Mouse (Mus musculus) neural tube, embryonic 11.5 days (tissue): ENCODE data around the gene Fosl1. TPM values are rescaled to one million over a fixed set of nuclear protein-coding genes. Genes with fewer than 3 reads are reported as not detected.

Source experiments
- ATAC-seq: fragments of 200-750 bp; cut with Nextera tagmentation; 2 replicates; pipeline ENCODE4 v1.8.0; 2017; ENCODE audit warnings: moderate number of reproducible peaks, mild to moderate bottlenecking, moderate TSS enrichment, moderate library complexity; ENCODE audit not compliant: insufficient read depth, low FRiP score, low TSS enrichment
- DNase-seq: peaks from one replicate; pipeline ENCODE4 v3.0.0-alpha.2; 2015; ENCODE audit warnings: low spot score
- H3K27ac ChIP-seq: fragments of 300-500 bp; sonication (generic); 2 replicates; pipeline ENCODE4 v1.5.1; 2014; ENCODE audit warnings: low read depth, mild to moderate bottlenecking, low read length
- H3K27me3 ChIP-seq: fragments of 300-500 bp; sonication (generic); 2 replicates; pipeline ENCODE4 v1.6.1; 2014; ENCODE audit warnings: mild to moderate bottlenecking, low read length, mixed read lengths; ENCODE audit not compliant: control insufficient read depth, insufficient read depth
- H3K36me3 ChIP-seq: fragments of 300-500 bp; sonication (generic); 2 replicates; pipeline ENCODE4 v1.6.1; 2014; ENCODE audit warnings: mild to moderate bottlenecking, low read length, moderate library complexity, mixed read lengths; ENCODE audit not compliant: control insufficient read depth, insufficient read depth
- H3K4me1 ChIP-seq: fragments of 300-500 bp; sonication (generic); 2 replicates; pipeline ENCODE4 v1.6.1; 2014; ENCODE audit warnings: low read length, mixed read lengths; ENCODE audit not compliant: control insufficient read depth, insufficient read depth
- H3K4me2 ChIP-seq: fragments of 300-500 bp; sonication (generic); 2 replicates; pipeline ENCODE4 v1.6.1; 2014; ENCODE audit warnings: low read depth, mild to moderate bottlenecking, moderate library complexity
- H3K4me3 ChIP-seq: fragments of 300-500 bp; sonication (generic); 2 replicates; pipeline ENCODE4 v1.5.1; 2014; ENCODE audit warnings: low read depth, low read length
- H3K9ac ChIP-seq: fragments of 300-500 bp; sonication (generic); 2 replicates; pipeline ENCODE4 v1.6.1; 2014; ENCODE audit warnings: mild to moderate bottlenecking, low read length
- H3K9me3 ChIP-seq: fragments of 300-500 bp; sonication (generic); 2 replicates; pipeline ENCODE4 v1.6.1; 2016; ENCODE audit warnings: low read length; ENCODE audit not compliant: control insufficient read depth
- WGBS: fragments of 180-500 bp; shearing (Covaris S2); extraction: QIAGEN DNeasy Blood & Tissue Kit; methylation state at CpG from one replicate; pipeline ENCODE4 v1.1.7; 2014; 5-methylcytosine and 5-hydroxymethylcytosine counted together
- polyA plus RNA-seq: library from polyadenylated mRNA; unstranded; fragments of >200 nt; fragmentation: Nextera tagmentation; extraction: Ambion mirVana; gene quantifications from 2 replicates; pipeline ENCODE4 v1.2.1, GENCODE M21; 2014

The Fosl1 gene
- polyA plus RNA-seq, 1 experiment from 2014 or later, result not detected

DNA sequence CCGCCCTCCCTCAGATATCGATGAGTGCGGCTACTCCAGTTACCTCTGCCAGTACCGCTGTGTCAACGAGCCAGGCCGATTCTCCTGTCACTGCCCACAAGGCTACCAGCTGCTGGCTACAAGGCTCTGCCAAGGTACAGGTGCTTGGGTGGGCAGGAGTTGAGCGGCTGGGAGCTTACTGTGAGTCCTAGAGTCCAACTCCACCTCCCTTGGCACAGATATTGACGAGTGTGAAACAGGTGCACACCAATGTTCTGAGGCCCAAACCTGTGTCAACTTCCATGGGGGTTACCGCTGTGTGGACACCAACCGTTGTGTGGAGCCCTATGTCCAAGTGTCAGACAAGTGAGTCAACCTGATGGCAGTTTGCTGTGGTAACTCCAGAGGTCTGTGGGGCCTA, 32.7 kb downstream of the Fosl1 start:
- Histone ChIP-seq H3K9ac (no peak overlapping the region), H3K27me3 (no peaks in the 10 kb centered on the region), H3K36me3 (peaks cover 10% of the 10 kb centered on the region), H3K9me3 (no peaks in the 10 kb centered on the region), H3K4me2 (no peak overlapping the region), H3K4me1 (peaks cover 6% of the 10 kb centered on the region), H3K4me3 (no peak overlapping the region), H3K27ac (no peak overlapping the region)
- DNase-seq (no peak), ATAC-seq (no peak)
- WGBS, result 93% methylated on average over 10 of the region's 10 CpGs

DNA sequence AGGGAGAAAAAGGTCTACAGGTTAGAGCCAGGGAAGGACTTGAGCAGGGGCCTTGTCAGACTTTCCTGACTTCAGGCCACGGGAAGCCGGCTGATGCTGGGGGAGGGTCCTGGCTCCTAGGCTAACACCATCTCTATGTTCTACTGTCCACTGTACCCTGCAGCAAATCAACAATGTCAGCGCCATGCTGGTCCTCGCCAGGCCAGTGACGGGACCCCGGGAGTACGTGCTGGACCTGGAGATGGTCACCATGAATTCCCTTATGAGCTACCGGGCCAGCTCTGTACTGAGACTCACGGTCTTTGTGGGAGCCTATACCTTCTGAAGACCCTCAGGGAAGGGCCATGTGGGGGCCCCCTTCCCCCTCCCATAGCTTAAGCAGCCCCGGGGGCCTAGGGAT, 34.1 kb downstream of the Fosl1 start:
- Histone ChIP-seq H3K27me3 (no peaks in the 10 kb centered on the region), H3K4me3 (no peak overlapping the region), H3K4me2 (no peak overlapping the region), H3K4me1 (no peaks in the 10 kb centered on the region), H3K27ac (no peak overlapping the region), H3K9ac (no peak overlapping the region), H3K9me3 (no peaks in the 10 kb centered on the region), H3K36me3 (peaks cover 10% of the 10 kb centered on the region)
- DNase-seq (no peak), ATAC-seq (no peak)
- 92% methylated on average over 10 of the region's 10 CpGs for WGBS

GRCm38 (mm10) chr19:5483386-5484359, 36.3 kb downstream of the Fosl1 start:
- no peak overlapping the region for H3K27ac ChIP-seq
- no peaks in the 10 kb centered on the region for H3K27me3 ChIP-seq
- H3K9ac ChIP-seq, result no peak overlapping the region
- no peaks in the 10 kb centered on the region for H3K9me3 ChIP-seq
- H3K4me3 ChIP-seq, result no peak overlapping the region
- peaks cover 10% of the 10 kb centered on the region for H3K36me3 ChIP-seq
- 91% methylated on average over 19 of the region's 19 CpGs for WGBS
- DNase-seq, result no peak
- ATAC-seq, result no peak
- H3K4me1 ChIP-seq, result peaks cover 10% of the 10 kb centered on the region
- no peak overlapping the region for H3K4me2 ChIP-seq

DNA sequence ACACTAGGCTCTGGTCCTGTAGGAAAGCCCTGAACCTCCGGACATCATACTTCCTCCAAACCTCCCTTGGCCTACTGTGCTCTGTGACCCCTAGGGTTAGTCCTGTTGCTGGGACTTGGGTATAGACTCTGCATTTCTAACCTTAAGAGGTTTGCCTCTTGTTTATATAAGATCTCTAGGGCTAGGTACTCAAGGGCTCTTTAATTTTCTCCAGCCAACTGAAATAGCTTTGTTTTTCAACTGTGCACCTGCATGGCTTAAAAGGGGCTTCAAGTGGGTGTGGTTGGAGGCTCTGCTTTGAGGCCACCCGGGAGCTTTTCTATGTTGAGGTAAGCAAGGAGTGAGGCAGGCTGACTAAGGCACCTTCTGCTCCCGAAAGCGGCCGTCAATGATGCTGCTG, 37.1 kb downstream of the Fosl1 start:
- WGBS, result 91% methylated on average over 5 of the region's 5 CpGs

GRCm38 (mm10) chr19:5485371-5485770, 38.0 kb downstream of the Fosl1 start:
- DNase-seq (no peak), ATAC-seq (no peak)
- Histone ChIP-seq H3K9ac (no peak overlapping the region), H3K36me3 (peaks cover 10% of the 10 kb centered on the region), H3K27ac (no peak overlapping the region), H3K4me3 (no peak overlapping the region), H3K9me3 (no peaks in the 10 kb centered on the region), H3K4me1 (peaks cover 13% of the 10 kb centered on the region), H3K4me2 (no peak overlapping the region), H3K27me3 (no peaks in the 10 kb centered on the region)
- WGBS, result 93% methylated on average over 8 of the region's 8 CpGs

More for the DNA sequence above, 37.1 kb downstream of the Fosl1 start:
- no peak overlapping the region for H3K4me3 ChIP-seq
- DNase-seq (no peak), ATAC-seq (no peak)
- no peak overlapping the region for H3K27ac ChIP-seq
- no peak overlapping the region for H3K4me2 ChIP-seq
- H3K9ac ChIP-seq, result no peak overlapping the region
- peaks cover 10% of the 10 kb centered on the region for H3K36me3 ChIP-seq
- H3K4me1 ChIP-seq, result peaks cover 13% of the 10 kb centered on the region
- H3K27me3 ChIP-seq, result no peaks in the 10 kb centered on the region
- H3K9me3 ChIP-seq, result no peaks in the 10 kb centered on the region

GRCm38 (mm10) chr19:5485821-5486220, 38.5 kb downstream of the Fosl1 start:
- Histone ChIP-seq H3K36me3 (peaks cover 10% of the 10 kb centered on the region), H3K27ac (no peak overlapping the region)
- no peak for DNase-seq

DNA sequence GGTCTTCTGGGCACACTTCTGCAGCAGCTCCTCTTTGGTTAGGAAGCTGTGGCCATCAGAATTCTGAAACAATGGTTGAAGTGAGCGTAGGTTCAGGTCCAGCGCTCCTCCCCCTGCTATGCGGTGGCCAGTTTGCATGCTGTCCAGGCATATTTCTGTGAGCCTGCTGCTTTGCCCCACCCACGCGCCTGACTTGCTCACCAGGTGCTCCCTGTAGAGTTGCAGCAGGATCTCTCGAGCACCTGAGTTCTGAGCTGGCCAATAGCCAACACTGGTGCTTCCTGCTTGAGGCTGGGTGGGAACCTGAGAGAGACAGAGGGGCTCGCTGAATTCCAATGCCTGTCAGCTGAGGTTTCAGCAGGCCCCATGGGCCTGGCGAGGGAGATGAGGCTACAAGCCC, 38.9 kb downstream of the Fosl1 start:
- no peak overlapping the region for H3K4me2 ChIP-seq
- H3K9me3 ChIP-seq, result no peaks in the 10 kb centered on the region
- H3K4me3 ChIP-seq, result no peak overlapping the region
- H3K4me1 ChIP-seq, result peaks cover 13% of the 10 kb centered on the region
- WGBS, result 93% methylated on average over 8 of the region's 8 CpGs
- ATAC-seq (no peak), DNase-seq (no peak)
- no peaks in the 10 kb centered on the region for H3K27me3 ChIP-seq
- H3K9ac ChIP-seq, result no peak overlapping the region
- peaks cover 10% of the 10 kb centered on the region for H3K36me3 ChIP-seq
- no peak overlapping the region for H3K27ac ChIP-seq

More at GRCm38 (mm10) chr19:5485821-5486220, 38.5 kb downstream of the Fosl1 start:
- Histone ChIP-seq H3K9ac (no peak overlapping the region), H3K4me1 (peaks cover 13% of the 10 kb centered on the region), H3K9me3 (no peaks in the 10 kb centered on the region), H3K4me3 (no peak overlapping the region), H3K4me2 (no peak overlapping the region), H3K27me3 (no peaks in the 10 kb centered on the region)
- WGBS, result 93% methylated on average over 7 of the region's 7 CpGs
- no peak for ATAC-seq

GRCm38 (mm10) chr19:5486771-5487170, 39.4 kb downstream of the Fosl1 start:
- Histone ChIP-seq H3K4me1 (peaks cover 15% of the 10 kb centered on the region), H3K4me3 (no peak overlapping the region), H3K4me2 (no peak overlapping the region), H3K9ac (no peak overlapping the region; the same call in 1 of the 2 replicates), H3K27ac (no peak overlapping the region), H3K36me3 (peaks cover 8% of the 10 kb centered on the region), H3K9me3 (no peaks in the 10 kb centered on the region), H3K27me3 (no peaks in the 10 kb centered on the region)
- DNase-seq (no peak), ATAC-seq (no peak)
- 96% methylated on average over 4 of the region's 4 CpGs for WGBS
